Mouse (Mus musculus): ENCODE measurements around the gene Tsg101. TPM values are rescaled to one million over a fixed set of nuclear protein-coding genes. Genes with fewer than 3 reads are reported as not detected.

The Tsg101 gene
- 177 and 180 TPM in 2 replicates for polyA plus RNA-seq (2015; fragmentation: Nextera tagmentation; extraction: Ambion mirVana)

GRCm38 (mm10) chr7:46919551-46920176, at the start of gene Tsg101:
Gene Tsg101, minus strand, starts transcription at chr7:46919969.
- Histone ChIP-seq H3K9me3 (replicated peaks) (no peaks in the 10 kb centered on the region), H3K36me3 (peaks cover 29% of the 10 kb centered on the region), H3K9ac (peak within 1 kb of the TSS; percentile 96), H3K4me3 (replicated peaks) (peak within 1 kb of the TSS; percentile 93), H3K27ac (peak within 1 kb of the TSS; percentile 98), H3K4me2 (peak within 1 kb of the TSS; percentile 69), H3K27me3 (no peaks in the 10 kb centered on the region), H3K4me1 (peaks cover 25% of the 10 kb centered on the region)
- peak; percentile 97 for ATAC-seq (replicated peaks; ENCODE audit: low FRiP score)
- WGBS, result under 1% methylated on average over 75 of the region's 75 CpGs

- Histone ChIP-seq H3K36me3 (no peaks in the 10 kb centered on the region), H3K4me3 (replicated peaks) (no peak overlapping the region), H3K27me3 (peaks cover 9% of the 10 kb centered on the region), H3K9me3 (replicated peaks) (no peaks in the 10 kb centered on the region), H3K9ac (no peak overlapping the region), H3K4me1 (peaks cover 11% of the 10 kb centered on the region), H3K4me2 (no peak overlapping the region), H3K27ac (no peak overlapping the region)
- no peak for ATAC-seq (replicated peaks; ENCODE audit: low FRiP score)
- 85% methylated on average over 7 of the region's 7 CpGs for WGBS
Measured at GRCm38 (mm10) chr7:46964070-46964469, 44.3 kb upstream of the Tsg101 start.

GRCm38 (mm10) chr7:46962806-46963618, 43.2 kb upstream of the Tsg101 start:
- Histone ChIP-seq H3K9ac (0 out of 2 replicates have a peak overlapping the region, but pooled peaks have one; percentile 17), H3K4me3 (replicated peaks) (no peak overlapping the region), H3K4me1 (peaks cover 11% of the 10 kb centered on the region), H3K4me2 (peak overlapping the region; percentile 28), H3K9me3 (replicated peaks) (no peaks in the 10 kb centered on the region), H3K36me3 (no peaks in the 10 kb centered on the region), H3K27ac (peak overlapping the region; percentile 45; the same call in 1 of the 2 replicates), H3K27me3 (peaks cover 9% of the 10 kb centered on the region)
- under 1% methylated on average over 9 of the region's 9 CpGs for WGBS
- ATAC-seq (replicated peaks; ENCODE audit: low FRiP score), result peak; percentile 78

GRCm38 (mm10) chr7:46962132-46962531, 42.4 kb upstream of the Tsg101 start:
- Histone ChIP-seq H3K9ac (no peak overlapping the region), H3K9me3 (replicated peaks) (no peaks in the 10 kb centered on the region), H3K27me3 (peaks cover 9% of the 10 kb centered on the region), H3K27ac (peak overlapping the region; percentile 34; the same call in 1 of the 2 replicates), H3K36me3 (no peaks in the 10 kb centered on the region), H3K4me1 (peaks cover 18% of the 10 kb centered on the region), H3K4me2 (no peak overlapping the region), H3K4me3 (replicated peaks) (no peak overlapping the region)
- ATAC-seq (replicated peaks; ENCODE audit: low FRiP score), result no peak

GRCm38 (mm10) chr7:46960991-46961390, 41.2 kb upstream of the Tsg101 start:
- Histone ChIP-seq H3K4me2 (no peak overlapping the region), H3K27me3 (peaks cover 9% of the 10 kb centered on the region), H3K4me1 (peaks cover 20% of the 10 kb centered on the region), H3K4me3 (replicated peaks) (no peak overlapping the region), H3K9ac (no peak overlapping the region), H3K27ac (no peak overlapping the region), H3K9me3 (replicated peaks) (no peaks in the 10 kb centered on the region), H3K36me3 (no peaks in the 10 kb centered on the region)
- WGBS, result 60% methylated on average over 3 of the region's 3 CpGs
- ATAC-seq (replicated peaks; ENCODE audit: low FRiP score), result no peak

GRCm38 (mm10) chr7:46958853-46959252, 39.1 kb upstream of the Tsg101 start:
- Histone ChIP-seq H3K9me3 (replicated peaks) (no peaks in the 10 kb centered on the region), H3K4me1 (peaks cover 20% of the 10 kb centered on the region), H3K27me3 (peaks cover 9% of the 10 kb centered on the region), H3K27ac (no peak overlapping the region), H3K4me3 (replicated peaks) (peak overlapping the region; percentile 77), H3K4me2 (peak overlapping the region; percentile 75), H3K36me3 (peaks cover 15% of the 10 kb centered on the region), H3K9ac (peak overlapping the region; percentile 75)
- ATAC-seq (replicated peaks; ENCODE audit: low FRiP score), result no peak
- 16% methylated on average over 9 of the region's 9 CpGs for WGBS

- H3K27me3 ChIP-seq, result peaks cover 9% of the 10 kb centered on the region
- no peaks in the 10 kb centered on the region for H3K9me3 ChIP-seq (replicated peaks)
- H3K4me3 ChIP-seq (replicated peaks), result peak within 1 kb of the TSS; percentile 77
- peak within 1 kb of the TSS; percentile 58 for H3K27ac ChIP-seq
- WGBS, result 1% methylated on average over 51 of the region's 51 CpGs
- H3K36me3 ChIP-seq, result peaks cover 23% of the 10 kb centered on the region
- H3K4me2 ChIP-seq, result peak within 1 kb of the TSS; percentile 75
- H3K9ac ChIP-seq, result peak within 1 kb of the TSS; percentile 75
- H3K4me1 ChIP-seq, result peaks cover 15% of the 10 kb centered on the region
- peak; percentile 94 for ATAC-seq (replicated peaks; ENCODE audit: low FRiP score)
Measured at GRCm38 (mm10) chr7:46957831-46958691, 38.3 kb upstream of the Tsg101 start, which contains the start of gene Uevld. Gene Uevld, minus strand, starts transcription at chr7:46958527.

- H3K9me3 ChIP-seq (replicated peaks), result no peaks in the 10 kb centered on the region
- no peak overlapping the region for H3K27ac ChIP-seq
- peaks cover 74% of the 10 kb centered on the region for H3K36me3 ChIP-seq
- H3K4me2 ChIP-seq, result no peak overlapping the region
- no peaks in the 10 kb centered on the region for H3K27me3 ChIP-seq
- H3K4me3 ChIP-seq (replicated peaks), result no peak overlapping the region
- WGBS, result 60% methylated on average over 4 of the region's 4 CpGs
- H3K9ac ChIP-seq, result no peak overlapping the region
- no peak for ATAC-seq (replicated peaks; ENCODE audit: low FRiP score)
- H3K4me1 ChIP-seq, result no peaks in the 10 kb centered on the region
Measured at GRCm38 (mm10) chr7:46935847-46936246, 16.1 kb upstream of the Tsg101 start.

GRCm38 (mm10) chr7:46934788-46935187, 15.0 kb upstream of the Tsg101 start:
- WGBS, result 63% methylated on average over 8 of the region's 8 CpGs
- Histone ChIP-seq H3K4me1 (no peaks in the 10 kb centered on the region), H3K36me3 (peaks cover 72% of the 10 kb centered on the region), H3K9me3 (replicated peaks) (no peaks in the 10 kb centered on the region), H3K9ac (no peak overlapping the region), H3K4me3 (replicated peaks) (no peak overlapping the region), H3K4me2 (no peak overlapping the region), H3K27me3 (no peaks in the 10 kb centered on the region), H3K27ac (no peak overlapping the region)
- no peak for ATAC-seq (replicated peaks; ENCODE audit: low FRiP score)

- WGBS, result 93% methylated on average over 3 of the region's 3 CpGs
- no peak for ATAC-seq (replicated peaks; ENCODE audit: low FRiP score)
- peaks cover 69% of the 10 kb centered on the region for H3K36me3 ChIP-seq
- H3K4me1 ChIP-seq, result no peaks in the 10 kb centered on the region
- H3K9ac ChIP-seq, result no peak overlapping the region
- H3K27ac ChIP-seq, result no peak overlapping the region
- no peak overlapping the region for H3K4me2 ChIP-seq
- no peak overlapping the region for H3K4me3 ChIP-seq (replicated peaks)
- H3K27me3 ChIP-seq, result no peaks in the 10 kb centered on the region
- no peaks in the 10 kb centered on the region for H3K9me3 ChIP-seq (replicated peaks)
Measured at GRCm38 (mm10) chr7:46931370-46931769, 11.6 kb upstream of the Tsg101 start.

GRCm38 (mm10) chr7:46928291-46928690, 8.5 kb upstream of the Tsg101 start:
- Histone ChIP-seq H3K27me3 (no peaks in the 10 kb centered on the region), H3K4me2 (no peak overlapping the region), H3K4me3 (replicated peaks) (no peak overlapping the region), H3K4me1 (no peaks in the 10 kb centered on the region), H3K36me3 (peaks cover 48% of the 10 kb centered on the region), H3K27ac (no peak overlapping the region), H3K9ac (no peak overlapping the region), H3K9me3 (replicated peaks) (no peaks in the 10 kb centered on the region)
- 92% methylated on average over 5 of the region's 5 CpGs for WGBS
- no peak for ATAC-seq (replicated peaks; ENCODE audit: low FRiP score)

All from kidney, embryonic 15.5 days (tissue).